Mouse (Mus musculus): Measurements from ENCODE around the gene Rnf167. TPM values are rescaled to one million over a fixed set of nuclear protein-coding genes. Genes with fewer than 3 reads are reported as not detected.

The Rnf167 gene
- polyA plus RNA-seq, 1 experiment from 2014 or later: 105 TPM

GRCm38 (mm10) chr11:70686901-70687566 is 40.0 kb downstream of the Rnf167 start:
- peak overlapping the region; percentile 60 for H3K4me2 ChIP-seq (ENCODE audit: low read length)
- DNase-seq (ENCODE audit: low spot score): peak; percentile 68
- 4% methylated on average over 16 of the region's 16 CpGs for WGBS
- no peaks in the 10 kb centered on the region for H3K9me3 ChIP-seq (replicated peaks; ENCODE audit: control insufficient read depth, low read length)
- H3K27me3 ChIP-seq (replicated peaks; ENCODE audit: control insufficient read depth, insufficient read depth, low read length): no peaks in the 10 kb centered on the region
- peak overlapping the region; percentile 81 for H3K27ac ChIP-seq (ENCODE audit: low read depth, low read length)
- H3K4me1 ChIP-seq (ENCODE audit: control insufficient read depth, insufficient read depth, low read length): peaks cover 16% of the 10 kb centered on the region
- H3K9ac ChIP-seq (ENCODE audit: low read length): peak overlapping the region; percentile 84
- peaks cover 34% of the 10 kb centered on the region for H3K36me3 ChIP-seq (ENCODE audit: control insufficient read depth, insufficient read depth, low read length)
- peak; percentile 73 for ATAC-seq
- peak overlapping the region; percentile 84 for H3K4me3 ChIP-seq (ENCODE audit: low read depth, low read length)

DNA sequence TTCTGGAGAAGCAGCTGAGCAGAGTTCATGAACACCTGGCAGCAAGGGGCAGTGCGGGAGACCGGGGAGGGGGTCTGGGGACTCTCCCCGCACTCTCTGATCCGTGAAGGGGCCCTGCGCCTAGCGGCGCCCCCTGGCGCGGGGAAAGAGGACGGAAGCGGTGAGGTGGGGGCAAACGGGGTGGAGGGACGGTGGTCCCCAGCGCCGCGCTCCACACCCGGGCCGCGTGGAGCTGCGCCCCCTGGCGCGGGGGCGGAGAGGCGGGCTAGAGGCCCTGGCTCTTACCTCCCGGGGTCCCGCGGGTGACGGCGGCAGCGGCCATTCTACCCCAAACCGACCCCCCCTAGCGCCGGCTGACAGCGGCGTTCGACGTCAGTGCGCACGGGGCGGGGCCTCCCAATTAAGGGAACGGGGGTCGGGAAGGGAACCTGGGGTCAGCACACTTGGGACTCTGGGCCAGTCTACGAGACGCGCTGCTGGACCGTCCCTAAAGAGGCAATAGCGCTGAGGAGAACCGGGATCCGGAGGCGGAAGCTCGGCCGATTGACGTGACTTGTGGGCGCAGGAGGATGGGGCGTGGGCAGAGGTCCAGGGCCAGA is 40.7 kb downstream of the Rnf167 start, which contains the start of gene Camta2:
Camta2 (minus strand) TSS at position 505 of the 599 bp plus-strand sequence.
- H3K4me2 ChIP-seq (ENCODE audit: low read length): peak within 1 kb of the TSS; percentile 60
- no peaks in the 10 kb centered on the region for H3K9me3 ChIP-seq (replicated peaks; ENCODE audit: control insufficient read depth, low read length)
- H3K27ac ChIP-seq (ENCODE audit: low read depth, low read length): peak within 1 kb of the TSS; percentile 81
- H3K9ac ChIP-seq (ENCODE audit: low read length): peak within 1 kb of the TSS; percentile 84
- ATAC-seq (peak; percentile 84), DNase-seq (ENCODE audit: low spot score) (peak; percentile 83)
- under 1% methylated on average over 51 of the region's 55 CpGs for WGBS
- peaks cover 10% of the 10 kb centered on the region for H3K4me1 ChIP-seq (ENCODE audit: control insufficient read depth, insufficient read depth, low read length)
- H3K27me3 ChIP-seq (replicated peaks; ENCODE audit: control insufficient read depth, insufficient read depth, low read length): no peaks in the 10 kb centered on the region
- peak within 1 kb of the TSS; percentile 84 for H3K4me3 ChIP-seq (ENCODE audit: low read depth, low read length)
- peaks cover 28% of the 10 kb centered on the region for H3K36me3 ChIP-seq (ENCODE audit: control insufficient read depth, insufficient read depth, low read length)

DNA sequence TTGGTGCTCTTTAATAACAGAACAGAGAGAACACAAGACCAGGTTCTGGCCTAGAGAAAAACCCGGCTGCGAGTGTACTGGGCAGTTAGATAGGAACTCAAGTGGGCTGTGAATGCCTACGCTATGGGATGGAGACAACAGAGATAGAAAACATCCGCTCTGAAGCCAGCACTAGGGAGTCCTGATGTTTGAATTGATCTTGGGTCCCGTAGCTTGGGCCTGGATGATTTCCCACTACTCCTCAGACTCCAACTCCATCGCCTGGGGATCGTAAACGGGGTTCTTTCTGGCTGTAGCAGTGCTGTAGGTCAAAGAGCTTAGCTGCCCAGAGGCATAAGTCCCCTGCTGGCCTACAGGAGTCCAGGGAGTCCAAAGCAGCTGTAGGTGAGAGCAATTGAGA is 41.3 kb downstream of the Rnf167 start:
- DNase-seq (ENCODE audit: low spot score): peak; percentile 7
- Histone ChIP-seq H3K4me2 (ENCODE audit: low read length) (peak overlapping the region; percentile 60), H3K9ac (ENCODE audit: low read length) (peak overlapping the region; percentile 84), H3K4me3 (ENCODE audit: low read depth, low read length) (peak overlapping the region; percentile 84), H3K27ac (ENCODE audit: low read depth, low read length) (peak overlapping the region; percentile 81; the same call in 1 of the 2 replicates), H3K36me3 (ENCODE audit: control insufficient read depth, insufficient read depth, low read length) (peaks cover 22% of the 10 kb centered on the region), H3K9me3 (replicated peaks; ENCODE audit: control insufficient read depth, low read length) (no peaks in the 10 kb centered on the region), H3K4me1 (ENCODE audit: control insufficient read depth, insufficient read depth, low read length) (peaks cover 10% of the 10 kb centered on the region), H3K27me3 (replicated peaks; ENCODE audit: control insufficient read depth, insufficient read depth, low read length) (no peaks in the 10 kb centered on the region)
- no peak for ATAC-seq
- WGBS: 10% methylated on average over 8 of the region's 8 CpGs

DNA sequence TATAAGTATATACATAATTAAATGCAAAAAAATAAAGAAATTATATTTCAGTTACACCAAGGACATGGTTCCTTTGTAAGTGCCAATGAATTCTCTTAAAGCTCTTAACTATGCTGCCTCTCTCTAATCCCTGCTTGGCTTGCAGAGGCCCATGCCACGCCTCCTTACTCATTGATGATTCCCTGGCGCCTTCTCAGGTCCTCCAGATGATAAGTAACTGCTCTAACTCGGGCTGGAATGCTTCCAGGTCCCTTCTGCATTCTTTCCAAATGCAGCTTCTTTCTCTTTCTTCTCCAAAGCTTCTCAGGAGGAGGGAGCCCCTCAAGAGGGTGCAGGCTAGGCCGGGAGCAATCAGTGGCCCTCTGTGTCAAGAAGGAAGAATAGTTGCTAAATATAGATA is 42.5 kb downstream of the Rnf167 start:
- H3K27ac ChIP-seq (ENCODE audit: low read depth, low read length): no peak overlapping the region
- H3K36me3 ChIP-seq (ENCODE audit: control insufficient read depth, insufficient read depth, low read length): peaks cover 10% of the 10 kb centered on the region; the same call in 1 of the 2 replicates
- peaks cover 10% of the 10 kb centered on the region for H3K4me1 ChIP-seq (ENCODE audit: control insufficient read depth, insufficient read depth, low read length)
- H3K9me3 ChIP-seq (replicated peaks; ENCODE audit: control insufficient read depth, low read length): no peaks in the 10 kb centered on the region
- no peak overlapping the region for H3K9ac ChIP-seq (ENCODE audit: low read length)
- DNase-seq (ENCODE audit: low spot score) (no peak), ATAC-seq (no peak)
- no peak overlapping the region for H3K4me3 ChIP-seq (ENCODE audit: low read depth, low read length)
- H3K27me3 ChIP-seq (replicated peaks; ENCODE audit: control insufficient read depth, insufficient read depth, low read length): no peaks in the 10 kb centered on the region
- WGBS: 36% methylated on average over 4 of the region's 4 CpGs
- no peak overlapping the region for H3K4me2 ChIP-seq (ENCODE audit: low read length)

DNA sequence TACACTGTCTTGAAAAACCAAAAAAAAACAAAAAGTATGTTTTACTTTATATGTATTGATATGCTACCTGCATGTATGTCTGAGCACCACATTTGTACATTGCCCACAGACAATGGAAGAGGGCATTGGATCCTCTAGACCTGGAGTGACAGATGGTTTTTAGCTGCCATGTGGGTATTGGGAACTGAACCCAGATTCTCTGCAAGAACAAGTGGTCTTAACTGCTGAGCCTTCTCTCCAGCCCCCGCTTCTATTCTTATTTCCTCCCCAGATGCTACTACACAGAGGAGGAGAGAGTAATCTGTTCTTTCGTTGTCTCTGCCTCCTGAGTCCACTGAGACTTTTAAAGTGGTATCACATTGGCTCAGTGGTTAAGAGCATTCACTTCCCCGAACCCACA is 46.5 kb downstream of the Rnf167 start:
- WGBS: 77% methylated on average over 3 of the region's 3 CpGs
- no peak for DNase-seq (ENCODE audit: low spot score)
- Histone ChIP-seq H3K4me2 (ENCODE audit: low read length) (no peak overlapping the region), H3K9me3 (replicated peaks; ENCODE audit: control insufficient read depth, low read length) (no peaks in the 10 kb centered on the region), H3K36me3 (ENCODE audit: control insufficient read depth, insufficient read depth, low read length) (no peaks in the 10 kb centered on the region), H3K4me3 (ENCODE audit: low read depth, low read length) (no peak overlapping the region), H3K27ac (ENCODE audit: low read depth, low read length) (no peak overlapping the region), H3K4me1 (ENCODE audit: control insufficient read depth, insufficient read depth, low read length) (peaks cover 2% of the 10 kb centered on the region), H3K9ac (ENCODE audit: low read length) (no peak overlapping the region), H3K27me3 (replicated peaks; ENCODE audit: control insufficient read depth, insufficient read depth, low read length) (no peaks in the 10 kb centered on the region)
- no peak for ATAC-seq

- ATAC-seq (no peak), DNase-seq (ENCODE audit: low spot score) (no peak)
- Histone ChIP-seq H3K4me3 (ENCODE audit: low read depth, low read length) (no peak overlapping the region), H3K9me3 (replicated peaks; ENCODE audit: control insufficient read depth, low read length) (no peaks in the 10 kb centered on the region), H3K36me3 (ENCODE audit: control insufficient read depth, insufficient read depth, low read length) (no peaks in the 10 kb centered on the region), H3K4me2 (ENCODE audit: low read length) (no peak overlapping the region), H3K9ac (ENCODE audit: low read length) (no peak overlapping the region), H3K4me1 (ENCODE audit: control insufficient read depth, insufficient read depth, low read length) (peaks cover 12% of the 10 kb centered on the region), H3K27me3 (replicated peaks; ENCODE audit: control insufficient read depth, insufficient read depth, low read length) (no peaks in the 10 kb centered on the region), H3K27ac (ENCODE audit: low read depth, low read length) (no peak overlapping the region)
- 76% methylated on average over 3 of the region's 3 CpGs for WGBS
These were observed 50.3 kb downstream of the Rnf167 start for GRCm38 (mm10) chr11:70697376-70697775.

DNA sequence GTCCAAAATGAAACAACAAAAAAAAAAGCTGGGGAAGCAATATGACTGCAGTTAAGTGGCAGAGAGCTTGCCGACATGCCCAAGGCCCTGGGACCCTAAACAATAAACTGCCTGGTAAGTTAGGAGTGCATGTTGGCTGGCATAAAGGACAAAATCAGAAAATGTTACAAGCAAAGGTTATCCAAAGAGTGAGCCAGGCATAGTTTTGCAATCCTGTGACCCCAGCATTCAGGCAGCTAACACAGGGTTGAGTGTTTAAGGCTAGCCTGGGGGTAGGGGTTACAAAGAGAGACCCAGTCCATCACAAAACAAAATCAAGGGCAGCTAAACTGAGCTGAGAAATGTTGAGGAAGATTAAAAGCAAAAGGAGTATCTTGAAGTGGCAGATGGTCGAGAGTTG is 52.0 kb downstream of the Rnf167 start:
- Histone ChIP-seq H3K27ac (ENCODE audit: low read depth, low read length) (no peak overlapping the region), H3K27me3 (replicated peaks; ENCODE audit: control insufficient read depth, insufficient read depth, low read length) (no peaks in the 10 kb centered on the region), H3K4me2 (ENCODE audit: low read length) (no peak overlapping the region), H3K4me1 (ENCODE audit: control insufficient read depth, insufficient read depth, low read length) (peaks cover 12% of the 10 kb centered on the region), H3K36me3 (ENCODE audit: control insufficient read depth, insufficient read depth, low read length) (peaks cover 6% of the 10 kb centered on the region), H3K9ac (ENCODE audit: low read length) (no peak overlapping the region), H3K9me3 (replicated peaks; ENCODE audit: control insufficient read depth, low read length) (no peaks in the 10 kb centered on the region), H3K4me3 (ENCODE audit: low read depth, low read length) (no peak overlapping the region)
- ATAC-seq (no peak), DNase-seq (ENCODE audit: low spot score) (no peak)
- WGBS: 80% methylated on average over 2 of the region's 2 CpGs

DNA sequence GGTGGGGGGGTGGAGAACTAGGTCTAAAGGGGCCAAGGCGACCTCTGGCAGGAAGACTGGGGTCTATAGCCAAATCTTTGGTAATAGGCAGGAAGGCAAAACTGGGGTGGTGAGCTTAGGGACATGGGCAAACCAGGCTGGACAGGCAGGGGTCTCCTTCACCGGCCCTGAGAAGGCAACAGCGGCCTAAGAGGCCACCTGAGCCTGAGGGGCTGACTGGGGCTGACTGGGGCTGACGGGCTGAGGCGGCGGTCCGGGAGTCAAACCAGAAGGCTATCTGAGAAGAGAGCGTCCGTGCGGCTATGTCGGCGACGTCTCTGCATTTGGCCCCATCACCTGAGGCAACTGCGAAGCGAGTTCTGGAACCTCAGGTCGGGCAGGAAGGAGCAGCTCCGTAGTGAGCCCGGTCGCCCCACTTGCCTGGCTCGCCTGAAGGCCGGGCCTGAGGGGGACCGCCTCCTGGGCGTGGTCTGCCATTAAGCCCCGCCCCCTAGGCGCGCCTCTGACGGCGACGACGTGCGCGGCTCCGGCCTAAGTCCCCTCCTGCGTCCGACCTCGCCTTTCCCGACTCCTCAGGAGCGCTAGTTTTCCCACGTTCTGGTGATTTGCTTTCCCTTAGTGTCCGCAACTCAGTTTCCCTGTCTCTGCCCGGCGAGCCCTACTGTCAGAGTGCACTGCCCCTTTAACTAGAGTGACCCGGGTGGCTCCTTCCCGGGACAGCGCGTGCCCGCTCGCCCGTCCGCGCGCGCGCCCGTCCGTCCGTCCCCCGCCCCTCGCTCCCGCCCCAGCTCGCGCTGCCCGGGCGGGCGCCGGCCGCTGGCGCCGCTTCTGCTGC is 52.9 kb downstream of the Rnf167 start, which contains the start of the genes Inca1 and Kif1c:
Inca1 (minus strand) TSS at position 434 of the 835 bp plus-strand sequence.
Kif1c (plus strand) TSS at position 827 of the 835 bp plus-strand sequence.
- no peaks in the 10 kb centered on the region for H3K27me3 ChIP-seq (replicated peaks; ENCODE audit: control insufficient read depth, insufficient read depth, low read length)
- peak within 1 kb of the TSS; percentile 80 for H3K4me2 ChIP-seq (ENCODE audit: low read length)
- WGBS: under 1% methylated on average over 68 of the region's 69 CpGs
- peaks cover 15% of the 10 kb centered on the region for H3K36me3 ChIP-seq (ENCODE audit: control insufficient read depth, insufficient read depth, low read length)
- DNase-seq (ENCODE audit: low spot score) (peak; percentile 92), ATAC-seq (peak; percentile 98)
- peak within 1 kb of the TSS; percentile 78 for H3K27ac ChIP-seq (ENCODE audit: low read depth, low read length)
- peak within 1 kb of the TSS; percentile 89 for H3K4me3 ChIP-seq (ENCODE audit: low read depth, low read length)
- H3K4me1 ChIP-seq (ENCODE audit: control insufficient read depth, insufficient read depth, low read length): peaks cover 12% of the 10 kb centered on the region
- peak within 1 kb of the TSS; percentile 93 for H3K9ac ChIP-seq (ENCODE audit: low read length)
- no peaks in the 10 kb centered on the region for H3K9me3 ChIP-seq (replicated peaks; ENCODE audit: control insufficient read depth, low read length)
